Mouse (Mus musculus): ENCODE measurements around the gene Cobll1. TPM values are rescaled to one million over a fixed set of nuclear protein-coding genes. Genes with fewer than 3 reads are reported as not detected.

The Cobll1 gene
- polyA plus RNA-seq, 1 experiment from 2014 or later = 14.2 TPM

DNA sequence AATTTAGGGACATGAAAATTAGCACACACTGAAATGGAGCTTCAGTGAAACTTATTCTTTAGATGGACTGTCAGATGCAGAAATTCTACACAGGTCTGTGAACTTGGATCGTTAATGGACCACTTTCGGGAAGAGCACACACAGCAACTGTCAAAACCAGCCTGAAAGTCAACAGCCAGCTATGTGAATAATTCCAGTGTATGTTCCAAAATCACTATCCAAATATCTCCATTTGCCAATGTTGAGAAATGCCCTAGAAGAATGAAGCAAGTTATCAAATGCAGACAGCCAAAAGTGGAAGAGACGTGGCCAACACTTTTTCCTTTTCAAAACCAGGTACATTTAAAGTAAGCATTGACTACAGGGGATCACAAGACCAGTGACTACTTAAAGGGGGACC lies 118.2 kb downstream of the Cobll1 start:
- no peak overlapping the region for H3K27ac ChIP-seq (ENCODE audit: low read depth, low read length)
- H3K9me3 ChIP-seq (ENCODE audit: control insufficient read depth) = no peaks in the 10 kb centered on the region
- H3K36me3 ChIP-seq (ENCODE audit: control insufficient read depth, insufficient read depth) = peaks cover 9% of the 10 kb centered on the region
- H3K4me2 ChIP-seq (replicated peaks; ENCODE audit: low read depth) = no peak overlapping the region
- no peak for ATAC-seq
- H3K4me1 ChIP-seq (replicated peaks; ENCODE audit: control insufficient read depth, insufficient read depth, low read length) = 0 out of 2 replicates have a peak, but pooled peaks cover 3% of the 10 kb centered on the region
- 75% methylated on average over 3 of the region's 3 CpGs for WGBS
- no peak for TF ChIP-seq CTCF (IDR thresholded peaks at IDR 0.05; ENCODE audit: low read depth)
- H3K9ac ChIP-seq (ENCODE audit: low read depth, low read length) = no peak overlapping the region
- H3K4me3 ChIP-seq (ENCODE audit: low read depth, low read length) = no peak overlapping the region
- no peaks in the 10 kb centered on the region for H3K27me3 ChIP-seq (replicated peaks; ENCODE audit: control insufficient read depth, insufficient read depth, low read length)

DNA sequence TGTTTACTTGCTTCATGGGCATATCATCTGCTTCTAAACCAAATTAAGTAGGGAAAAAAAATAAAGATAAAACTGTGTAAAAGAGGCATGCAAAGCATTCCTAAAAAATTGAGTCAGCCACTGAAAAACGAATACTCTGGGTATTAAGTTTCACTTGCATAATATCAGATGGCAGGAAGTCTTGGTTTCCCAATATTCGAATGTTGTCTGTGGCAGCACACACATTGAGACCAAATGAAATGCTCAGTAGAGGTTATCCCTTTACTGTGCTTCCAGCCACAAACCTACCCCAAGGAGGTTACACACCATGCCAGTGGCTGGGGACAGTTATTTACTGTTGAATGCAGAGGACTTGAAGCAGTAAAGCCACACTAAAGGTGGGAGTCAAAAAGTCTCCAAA lies 119.1 kb downstream of the Cobll1 start:
- 71% methylated on average over 2 of the region's 2 CpGs for WGBS

DNA sequence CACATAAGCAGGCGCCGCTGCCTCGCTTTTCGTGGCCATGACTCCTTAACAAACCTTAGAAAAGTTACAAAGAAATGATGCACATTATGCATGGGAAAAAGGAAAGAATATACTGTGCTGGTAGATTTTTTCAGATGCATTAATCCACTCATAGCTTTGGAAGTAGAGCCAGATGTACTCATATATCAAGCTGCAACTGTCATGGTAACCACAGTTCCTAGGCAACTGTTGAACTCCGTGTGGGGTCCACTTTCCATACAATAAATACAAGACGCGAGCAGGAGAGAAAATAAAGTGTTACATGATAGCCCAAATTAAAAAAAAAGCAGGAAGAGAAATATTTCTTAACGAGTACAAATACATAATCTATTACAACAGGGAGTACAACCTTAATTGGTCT lies 119.5 kb downstream of the Cobll1 start:
- no peaks in the 10 kb centered on the region for H3K27me3 ChIP-seq (replicated peaks; ENCODE audit: control insufficient read depth, insufficient read depth, low read length)
- H3K36me3 ChIP-seq (ENCODE audit: control insufficient read depth, insufficient read depth) = peaks cover 3% of the 10 kb centered on the region; the same call in 1 of the 2 replicates
- no peak for ATAC-seq
- 0 out of 2 replicates have a peak, but pooled peaks cover 3% of the 10 kb centered on the region for H3K4me1 ChIP-seq (replicated peaks; ENCODE audit: control insufficient read depth, insufficient read depth, low read length)
- H3K9ac ChIP-seq (ENCODE audit: low read depth, low read length) = no peak overlapping the region
- H3K27ac ChIP-seq (ENCODE audit: low read depth, low read length) = no peak overlapping the region
- no peak overlapping the region for H3K4me3 ChIP-seq (ENCODE audit: low read depth, low read length)
- WGBS = 75% methylated on average over 8 of the region's 8 CpGs
- no peaks in the 10 kb centered on the region for H3K9me3 ChIP-seq (ENCODE audit: control insufficient read depth)
- no peak for TF ChIP-seq CTCF (IDR thresholded peaks at IDR 0.05; ENCODE audit: low read depth)
- H3K4me2 ChIP-seq (replicated peaks; ENCODE audit: low read depth) = no peak overlapping the region

More for the DNA sequence above, 119.1 kb downstream of the Cobll1 start:
- H3K4me1 ChIP-seq (replicated peaks; ENCODE audit: control insufficient read depth, insufficient read depth, low read length) = 0 out of 2 replicates have a peak, but pooled peaks cover 3% of the 10 kb centered on the region
- H3K9me3 ChIP-seq (ENCODE audit: control insufficient read depth) = no peaks in the 10 kb centered on the region
- no peak for TF ChIP-seq CTCF (IDR thresholded peaks at IDR 0.05; ENCODE audit: low read depth)
- H3K4me3 ChIP-seq (ENCODE audit: low read depth, low read length) = no peak overlapping the region
- no peak overlapping the region for H3K4me2 ChIP-seq (replicated peaks; ENCODE audit: low read depth)
- H3K9ac ChIP-seq (ENCODE audit: low read depth, low read length) = no peak overlapping the region
- H3K27ac ChIP-seq (ENCODE audit: low read depth, low read length) = no peak overlapping the region
- H3K27me3 ChIP-seq (replicated peaks; ENCODE audit: control insufficient read depth, insufficient read depth, low read length) = no peaks in the 10 kb centered on the region
- peaks cover 3% of the 10 kb centered on the region; the same call in 1 of the 2 replicates for H3K36me3 ChIP-seq (ENCODE audit: control insufficient read depth, insufficient read depth)
- ATAC-seq = no peak

DNA sequence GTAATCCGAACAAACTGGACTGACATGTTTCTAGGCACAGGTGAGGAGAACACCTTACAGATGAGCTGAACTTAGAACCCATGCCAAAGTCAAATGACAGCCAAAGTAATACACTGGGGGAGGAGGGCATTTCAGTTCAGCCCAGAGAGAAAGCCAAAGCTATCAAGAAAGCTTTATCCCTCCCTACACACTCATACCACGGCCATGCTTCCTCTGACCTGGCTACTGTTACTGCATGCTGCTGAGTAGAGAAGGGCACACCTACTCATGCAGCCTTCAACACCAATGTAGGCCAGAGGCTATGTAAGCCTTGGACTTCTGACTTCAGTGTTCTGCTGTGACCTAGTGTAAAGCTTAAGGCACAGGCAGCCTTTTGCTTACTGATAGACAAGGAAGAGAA lies 120.1 kb downstream of the Cobll1 start:
- 0 out of 2 replicates have a peak, but pooled peaks cover 3% of the 10 kb centered on the region for H3K4me1 ChIP-seq (replicated peaks; ENCODE audit: control insufficient read depth, insufficient read depth, low read length)
- H3K9me3 ChIP-seq (ENCODE audit: control insufficient read depth) = no peaks in the 10 kb centered on the region
- no peak overlapping the region for H3K27ac ChIP-seq (ENCODE audit: low read depth, low read length)
- peaks cover 3% of the 10 kb centered on the region; the same call in 1 of the 2 replicates for H3K36me3 ChIP-seq (ENCODE audit: control insufficient read depth, insufficient read depth)
- H3K4me3 ChIP-seq (ENCODE audit: low read depth, low read length) = no peak overlapping the region
- TF ChIP-seq CTCF (IDR thresholded peaks at IDR 0.05; ENCODE audit: low read depth) = no peak
- H3K9ac ChIP-seq (ENCODE audit: low read depth, low read length) = no peak overlapping the region
- H3K4me2 ChIP-seq (replicated peaks; ENCODE audit: low read depth) = no peak overlapping the region
- ATAC-seq = no peak
- no peaks in the 10 kb centered on the region for H3K27me3 ChIP-seq (replicated peaks; ENCODE audit: control insufficient read depth, insufficient read depth, low read length)
- WGBS = 55% methylated on average over 2 of the region's 2 CpGs

DNA sequence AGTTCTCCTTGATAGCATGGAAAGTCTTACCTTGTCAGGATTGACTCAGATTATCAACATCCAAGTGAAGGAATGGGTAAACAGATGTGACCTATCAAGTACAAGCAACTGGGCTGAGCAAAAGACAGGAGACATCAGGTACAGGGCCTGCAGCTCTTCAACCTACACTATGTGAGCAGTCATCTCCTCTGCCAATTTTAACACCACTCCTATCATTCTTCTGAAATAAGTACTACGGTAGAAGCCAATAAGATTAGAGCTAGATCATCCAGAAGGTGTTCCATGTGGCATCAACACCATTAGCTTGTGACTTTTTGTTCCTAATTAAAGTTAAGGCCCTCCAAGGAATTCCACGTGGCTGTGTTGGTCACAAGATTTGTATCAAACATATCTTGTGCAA lies 121.3 kb downstream of the Cobll1 start:
- no peak for ATAC-seq
- 77% methylated on average over 2 of the region's 2 CpGs for WGBS

DNA sequence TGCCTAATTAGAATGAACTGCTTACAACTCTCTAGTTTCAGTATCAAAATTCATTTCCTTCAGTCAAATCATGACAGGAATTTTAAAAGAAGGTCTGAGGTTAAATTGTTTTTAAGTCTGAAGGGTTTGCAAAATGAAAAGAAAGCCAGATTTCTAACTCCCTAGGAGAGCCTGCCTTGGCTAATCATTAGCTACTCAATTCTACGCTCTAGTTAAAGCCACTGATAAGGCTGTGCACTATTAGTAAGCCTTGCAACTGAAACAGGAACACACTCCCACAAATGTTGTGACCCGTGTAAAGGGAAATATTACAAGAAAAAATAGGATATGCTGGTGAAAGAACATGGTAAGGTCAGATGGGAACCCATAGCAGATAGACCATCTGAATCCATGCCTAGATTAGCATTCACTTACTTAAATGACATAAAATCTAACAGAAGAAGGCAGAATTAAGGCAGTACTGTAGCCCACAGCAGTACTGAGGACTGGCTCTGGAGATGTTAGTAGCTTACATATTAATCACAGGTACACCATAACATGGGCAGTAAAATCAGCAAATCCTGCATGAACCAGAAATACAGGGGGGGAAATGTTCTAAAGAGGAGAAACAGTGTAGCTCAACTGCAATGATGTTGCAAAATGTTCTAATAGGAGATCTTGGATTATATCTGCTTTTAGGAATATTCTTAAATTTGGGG lies 122.6 kb downstream of the Cobll1 start:
- peak overlapping the region; percentile 11 for H3K4me3 ChIP-seq (ENCODE audit: low read depth, low read length)
- no peaks in the 10 kb centered on the region for H3K9me3 ChIP-seq (ENCODE audit: control insufficient read depth)
- H3K36me3 ChIP-seq (ENCODE audit: control insufficient read depth, insufficient read depth) = no peaks in the 10 kb centered on the region
- peak overlapping the region; percentile 54 for H3K4me2 ChIP-seq (replicated peaks; ENCODE audit: low read depth)
- ATAC-seq = peak; percentile 84
- no peaks in the 10 kb centered on the region for H3K27me3 ChIP-seq (replicated peaks; ENCODE audit: control insufficient read depth, insufficient read depth, low read length)
- no peak overlapping the region for H3K27ac ChIP-seq (ENCODE audit: low read depth, low read length)
- 0 out of 2 replicates have a peak, but pooled peaks cover 3% of the 10 kb centered on the region for H3K4me1 ChIP-seq (replicated peaks; ENCODE audit: control insufficient read depth, insufficient read depth, low read length)
- 43% methylated on average over 2 of the region's 2 CpGs for WGBS
- no peak overlapping the region for H3K9ac ChIP-seq (ENCODE audit: low read depth, low read length)
- no peak for TF ChIP-seq CTCF (IDR thresholded peaks at IDR 0.05; ENCODE audit: low read depth)

More for the DNA sequence above, 121.3 kb downstream of the Cobll1 start:
- Histone ChIP-seq H3K4me1 (replicated peaks; ENCODE audit: control insufficient read depth, insufficient read depth, low read length) (0 out of 2 replicates have a peak, but pooled peaks cover 3% of the 10 kb centered on the region), H3K27me3 (replicated peaks; ENCODE audit: control insufficient read depth, insufficient read depth, low read length) (no peaks in the 10 kb centered on the region), H3K4me2 (replicated peaks; ENCODE audit: low read depth) (no peak overlapping the region), H3K9me3 (ENCODE audit: control insufficient read depth) (no peaks in the 10 kb centered on the region), H3K27ac (ENCODE audit: low read depth, low read length) (no peak overlapping the region), H3K9ac (ENCODE audit: low read depth, low read length) (no peak overlapping the region), H3K4me3 (ENCODE audit: low read depth, low read length) (no peak overlapping the region), H3K36me3 (ENCODE audit: control insufficient read depth, insufficient read depth) (no peaks in the 10 kb centered on the region)
- no peak for TF ChIP-seq CTCF (IDR thresholded peaks at IDR 0.05; ENCODE audit: low read depth)
